Mouse (Mus musculus) limb, embryonic 11.5 days (tissue): ENCODE data around the gene Ncbp2. TPM values are rescaled to one million over a fixed set of nuclear protein-coding genes. Genes with fewer than 3 reads are reported as not detected.

Source experiments
- ATAC-seq: fragments of 200-750 bp; cut with Nextera tagmentation; 2 replicates; pipeline ENCODE4 v1.8.0; 2017; ENCODE audit warnings: low read depth; ENCODE audit not compliant: insufficient number of reproducible peaks, low FRiP score, low TSS enrichment
- DNase-seq: peaks from one replicate; pipeline ENCODE4 v3.0.0-alpha.2; 2015; ENCODE audit warnings: low spot score
- H3K27ac ChIP-seq: fragments of 300-500 bp; sonication (generic); replicated peaks from 2 replicates; pipeline ENCODE4 v1.5.1; 2014; ENCODE audit warnings: low read depth, mild to moderate bottlenecking, low read length
- H3K27me3 ChIP-seq: fragments of 300-500 bp; sonication (generic); 2 replicates; pipeline ENCODE4 v1.6.1; 2014; ENCODE audit warnings: mild to moderate bottlenecking, low read length, mixed read lengths; ENCODE audit not compliant: control insufficient read depth, insufficient read depth
- H3K36me3 ChIP-seq: fragments of 300-500 bp; sonication (generic); 2 replicates; pipeline ENCODE4 v1.6.1; 2014; ENCODE audit warnings: mild to moderate bottlenecking, low read length, moderate library complexity, mixed read lengths; ENCODE audit not compliant: control insufficient read depth, insufficient read depth
- H3K4me1 ChIP-seq: fragments of 300-500 bp; sonication (generic); 2 replicates; pipeline ENCODE4 v1.6.1; 2014; ENCODE audit warnings: low read length, mixed read lengths; ENCODE audit not compliant: control insufficient read depth, insufficient read depth
- H3K4me2 ChIP-seq: fragments of 300-500 bp; sonication (generic); 2 replicates; pipeline ENCODE4 v1.6.1; 2014; ENCODE audit warnings: low read depth, mild to moderate bottlenecking, moderate library complexity; ENCODE audit not compliant: severe bottlenecking
- H3K4me3 ChIP-seq: fragments of 300-500 bp; sonication (generic); 2 replicates; pipeline ENCODE4 v1.5.1; 2014; ENCODE audit warnings: low read depth, low read length
- H3K9ac ChIP-seq: fragments of 300-500 bp; sonication (generic); 2 replicates; pipeline ENCODE4 v1.6.1; 2014; ENCODE audit warnings: mild to moderate bottlenecking, low read length
- H3K9me3 ChIP-seq: fragments of 300-500 bp; sonication (generic); 2 replicates; pipeline ENCODE4 v1.6.1; 2016; ENCODE audit warnings: low read length; ENCODE audit not compliant: control insufficient read depth
- WGBS: fragments of 180-500 bp; shearing (Covaris S2); extraction: QIAGEN DNeasy Blood & Tissue Kit; methylation state at CpG from one replicate; pipeline ENCODE4 v1.1.7; 2014; 5-methylcytosine and 5-hydroxymethylcytosine counted together
- polyA plus RNA-seq: library from polyadenylated mRNA; unstranded; fragments of >200 nt; fragmentation: Nextera tagmentation; extraction: Ambion mirVana; gene quantifications from 2 replicates; pipeline ENCODE4 v1.2.1, GENCODE M21; 2014

Gene Ncbp2
- polyA plus RNA-seq, 1 experiment from 2014 or later, result 160 TPM

DNA sequence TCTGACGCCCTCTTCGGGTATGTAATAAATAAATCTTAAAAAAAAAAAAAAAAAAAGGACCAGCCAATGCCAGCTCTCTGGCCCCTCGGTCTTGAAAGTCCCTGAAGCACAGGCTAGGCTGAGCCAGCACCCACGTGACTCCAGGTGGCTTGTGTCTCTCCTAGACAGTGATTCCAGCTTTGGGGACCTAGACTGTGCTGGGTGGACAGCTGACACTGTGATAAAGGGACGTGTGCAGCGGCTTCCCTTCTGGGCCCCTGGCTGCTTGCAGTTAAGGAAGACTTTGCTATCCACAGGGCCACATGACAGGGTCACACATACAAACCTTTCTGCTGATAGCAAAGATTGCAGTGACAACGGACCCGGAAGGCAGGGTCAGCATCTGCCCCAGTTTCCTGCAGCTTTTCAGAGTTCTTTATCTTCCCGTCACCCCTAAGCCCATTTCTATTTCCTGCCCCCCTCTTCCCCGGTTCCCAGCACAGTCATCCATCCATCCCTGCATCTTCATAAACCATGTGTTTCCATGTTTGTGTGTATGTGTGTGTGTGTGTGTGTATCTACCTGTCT lies 37.9 kb upstream of the Ncbp2 start:
- no peak overlapping the region for H3K9ac ChIP-seq
- no peak overlapping the region for H3K27ac ChIP-seq
- no peaks in the 10 kb centered on the region for H3K36me3 ChIP-seq
- H3K9me3 ChIP-seq, result no peaks in the 10 kb centered on the region
- H3K4me2 ChIP-seq, result no peak overlapping the region
- no peak overlapping the region for H3K4me3 ChIP-seq
- H3K27me3 ChIP-seq, result no peaks in the 10 kb centered on the region
- H3K4me1 ChIP-seq, result no peaks in the 10 kb centered on the region
- ATAC-seq (no peak), DNase-seq (no peak)
- 71% methylated on average over 10 of the region's 10 CpGs for WGBS

DNA sequence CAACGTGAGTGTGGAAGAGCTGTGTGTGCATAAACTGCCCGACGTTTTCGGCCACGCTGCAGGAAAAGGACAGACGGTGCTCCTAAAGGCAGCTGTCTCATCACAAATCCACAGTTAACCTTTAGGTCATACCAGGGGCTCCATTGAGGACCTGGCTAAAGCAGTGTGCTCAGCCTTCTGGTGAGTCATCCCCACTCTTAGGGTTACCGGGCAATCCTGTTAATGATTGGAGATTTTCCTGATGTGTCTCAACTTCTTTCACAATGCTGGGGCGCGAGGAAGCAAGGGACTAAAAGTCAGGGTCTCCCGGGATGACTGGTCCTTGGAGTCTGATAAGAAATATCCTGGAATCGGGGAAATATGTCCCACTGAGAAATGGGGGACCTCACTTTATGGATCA lies 30.5 kb upstream of the Ncbp2 start:
- Histone ChIP-seq H3K27ac (no peak overlapping the region), H3K9me3 (no peaks in the 10 kb centered on the region), H3K4me3 (no peak overlapping the region), H3K4me1 (no peaks in the 10 kb centered on the region), H3K4me2 (0 out of 2 replicates have a peak overlapping the region, but pooled peaks have one; percentile 21), H3K9ac (no peak overlapping the region), H3K27me3 (no peaks in the 10 kb centered on the region), H3K36me3 (no peaks in the 10 kb centered on the region)
- no peak for ATAC-seq
- no peak for DNase-seq
- whole genome bisulfite sequencing, result 80% methylated on average over 11 of the region's 11 CpGs

DNA sequence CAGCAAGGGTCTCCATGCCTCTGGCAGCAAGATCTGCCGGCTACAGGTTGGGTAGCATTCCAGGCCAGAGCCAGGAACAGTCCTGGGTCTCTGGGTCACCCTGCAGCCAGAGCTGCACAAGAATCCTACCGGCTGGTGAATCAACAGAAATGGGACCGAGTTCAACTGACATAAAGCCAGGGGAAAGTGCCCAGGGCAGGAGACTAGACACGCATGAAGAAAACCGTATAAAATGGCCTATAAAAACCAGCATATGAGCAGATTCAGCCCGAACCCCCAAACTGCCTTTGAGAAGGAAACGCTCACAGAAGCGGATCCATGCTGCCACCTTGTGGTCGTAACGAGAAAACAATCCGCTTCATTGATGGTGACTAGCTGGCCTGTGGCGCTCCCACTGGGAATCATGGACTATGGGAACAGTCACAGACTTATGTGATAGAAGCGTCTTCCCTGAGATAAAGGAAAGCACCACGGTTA lies 30.0 kb upstream of the Ncbp2 start:
- WGBS, result 5% methylated on average over 14 of the region's 14 CpGs
- Histone ChIP-seq H3K9me3 (no peaks in the 10 kb centered on the region), H3K4me1 (no peaks in the 10 kb centered on the region), H3K4me2 (peak overlapping the region; percentile 21; the same call in 1 of the 2 replicates), H3K4me3 (no peak overlapping the region), H3K9ac (no peak overlapping the region), H3K36me3 (no peaks in the 10 kb centered on the region), H3K27me3 (no peaks in the 10 kb centered on the region), H3K27ac (no peak overlapping the region)
- peak; percentile 89 for DNase-seq
- ATAC-seq, result no peak

DNA sequence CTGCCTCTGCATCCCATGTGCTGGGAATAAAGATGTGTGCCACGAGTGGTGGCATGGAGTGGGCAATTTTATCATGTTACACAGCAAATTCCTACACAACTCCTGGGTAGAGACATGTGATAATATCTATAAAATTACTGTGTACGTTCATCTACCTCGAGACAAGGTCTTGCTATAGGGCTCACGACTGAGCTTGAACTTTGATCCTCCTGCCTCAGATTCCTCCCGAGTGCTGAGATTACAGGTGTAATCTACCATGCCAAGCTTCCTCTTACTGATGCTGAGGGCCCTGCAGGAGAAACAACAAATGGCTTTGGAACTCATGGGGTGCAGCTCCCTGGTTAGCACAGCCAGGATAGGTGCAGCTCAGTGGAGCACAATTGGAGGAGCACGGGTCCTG lies 23.9 kb upstream of the Ncbp2 start:
- no peaks in the 10 kb centered on the region for H3K27me3 ChIP-seq
- no peak overlapping the region for H3K4me3 ChIP-seq
- no peak overlapping the region for H3K27ac ChIP-seq
- ATAC-seq, result no peak
- no peak overlapping the region for H3K9ac ChIP-seq
- DNase-seq, result no peak
- H3K36me3 ChIP-seq, result no peaks in the 10 kb centered on the region
- H3K4me1 ChIP-seq, result no peaks in the 10 kb centered on the region
- no peak overlapping the region for H3K4me2 ChIP-seq
- WGBS, result 81% methylated on average over 6 of the region's 6 CpGs
- H3K9me3 ChIP-seq, result no peaks in the 10 kb centered on the region

DNA sequence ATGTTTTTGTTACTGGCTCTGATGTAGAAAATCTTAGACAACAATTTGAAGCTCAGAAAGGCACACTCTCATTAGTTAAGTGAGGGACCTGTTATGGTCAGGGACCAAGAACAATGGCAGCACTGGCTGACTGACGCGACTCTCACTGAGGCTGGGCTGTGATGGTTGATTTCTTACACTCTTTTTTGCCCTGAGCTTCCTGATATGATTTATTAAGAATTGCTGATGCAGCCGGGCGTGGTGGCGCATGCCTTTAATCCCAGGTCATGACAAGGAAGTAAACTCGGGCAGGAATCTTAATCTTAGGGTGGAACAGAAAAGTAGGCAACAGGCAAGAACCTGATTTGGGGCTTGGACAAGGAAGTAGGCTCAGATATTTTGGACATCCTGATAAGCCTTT lies 22.2 kb upstream of the Ncbp2 start:
- DNase-seq, result no peak
- H3K36me3 ChIP-seq, result no peaks in the 10 kb centered on the region
- no peak overlapping the region for H3K9ac ChIP-seq
- H3K4me1 ChIP-seq, result no peaks in the 10 kb centered on the region
- no peak for ATAC-seq
- no peak overlapping the region for H3K27ac ChIP-seq
- WGBS, result 91% methylated on average over 6 of the region's 6 CpGs
- H3K9me3 ChIP-seq, result no peaks in the 10 kb centered on the region
- H3K4me2 ChIP-seq, result no peak overlapping the region
- H3K27me3 ChIP-seq, result no peaks in the 10 kb centered on the region
- H3K4me3 ChIP-seq, result no peak overlapping the region

DNA sequence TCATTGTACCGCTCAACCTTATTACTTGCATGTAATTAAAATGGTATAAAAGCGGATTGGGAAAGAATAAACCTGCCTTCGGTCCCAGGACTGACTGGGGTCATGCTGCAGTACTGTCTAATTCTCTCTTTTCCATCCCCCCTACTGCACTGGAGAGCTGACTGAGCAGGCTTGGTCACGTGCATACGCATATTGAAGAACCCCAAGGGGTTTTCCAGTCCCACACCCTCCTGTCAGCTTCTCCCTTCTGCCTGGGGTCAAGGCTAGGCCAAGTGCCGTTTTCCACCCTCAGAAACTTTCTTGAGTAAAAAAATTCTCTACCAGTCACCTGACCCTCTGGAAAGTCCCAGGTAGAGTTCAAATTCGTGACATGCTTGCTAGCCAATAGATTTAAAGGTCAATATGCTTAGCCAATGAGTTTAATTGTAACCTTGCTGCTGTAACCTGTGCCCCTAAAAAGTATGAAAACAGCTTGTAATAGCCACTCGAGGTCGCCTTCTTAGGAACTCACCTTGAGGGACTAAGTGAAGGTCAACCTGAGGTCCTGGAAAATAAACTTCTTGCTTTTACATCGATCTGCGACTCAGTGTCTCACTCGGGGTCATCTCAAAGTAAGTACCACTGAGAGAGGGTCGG lies 21.6 kb upstream of the Ncbp2 start:
- DNase-seq (no peak), ATAC-seq (no peak)
- no peaks in the 10 kb centered on the region for H3K27me3 ChIP-seq
- H3K9me3 ChIP-seq, result no peaks in the 10 kb centered on the region
- 82% methylated on average over 13 of the region's 13 CpGs for WGBS
- no peaks in the 10 kb centered on the region for H3K4me1 ChIP-seq
- no peak overlapping the region for H3K4me3 ChIP-seq
- H3K27ac ChIP-seq, result no peak overlapping the region
- H3K9ac ChIP-seq, result no peak overlapping the region
- H3K4me2 ChIP-seq, result no peak overlapping the region
- H3K36me3 ChIP-seq, result no peaks in the 10 kb centered on the region

DNA sequence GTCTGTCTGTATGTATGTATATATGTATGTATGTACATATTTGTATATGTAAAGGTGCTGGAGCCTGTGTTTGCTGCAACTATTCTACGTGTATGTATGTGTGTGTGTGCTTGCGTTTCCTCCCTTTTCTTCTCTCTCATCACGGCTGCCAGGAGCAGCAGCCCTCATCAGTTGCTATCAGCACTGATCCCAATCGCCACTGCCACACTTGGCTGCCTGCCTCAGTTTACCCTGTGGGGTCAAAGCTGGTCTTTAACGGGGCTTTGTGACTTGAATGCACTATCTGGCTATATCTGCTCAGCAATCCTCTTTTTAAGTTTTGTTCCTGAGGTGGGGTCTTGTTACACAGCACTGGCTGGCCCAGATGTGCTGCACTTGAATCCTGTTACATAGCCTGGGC lies 20.9 kb upstream of the Ncbp2 start:
- no peak for DNase-seq
- no peak overlapping the region for H3K9ac ChIP-seq
- H3K4me2 ChIP-seq, result no peak overlapping the region
- ATAC-seq, result no peak
- 87% methylated on average over 5 of the region's 5 CpGs for WGBS
- no peaks in the 10 kb centered on the region for H3K4me1 ChIP-seq
- H3K27me3 ChIP-seq, result no peaks in the 10 kb centered on the region
- H3K36me3 ChIP-seq, result no peaks in the 10 kb centered on the region
- H3K4me3 ChIP-seq, result no peak overlapping the region
- no peak overlapping the region for H3K27ac ChIP-seq
- no peaks in the 10 kb centered on the region for H3K9me3 ChIP-seq

DNA sequence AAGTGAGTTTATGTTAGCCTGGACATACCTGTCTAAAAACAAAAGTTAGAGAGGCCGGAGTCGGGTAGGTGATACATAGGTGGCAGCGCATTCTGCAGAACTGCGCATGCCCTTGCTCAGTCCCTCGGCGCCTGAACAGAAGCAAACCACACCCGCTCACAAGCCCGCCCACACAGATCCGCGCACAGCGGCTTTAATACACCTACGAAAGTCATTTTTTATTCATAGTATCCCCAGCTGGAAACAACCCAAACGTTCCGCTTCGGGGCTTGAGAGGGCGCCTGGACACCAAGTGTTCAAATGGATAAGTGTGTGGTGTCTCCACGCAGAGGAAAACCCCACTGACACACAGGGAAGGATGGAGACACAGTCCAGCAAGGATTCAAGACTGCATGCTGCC lies 17.0 kb upstream of the Ncbp2 start:
- Histone ChIP-seq H3K9ac (no peak overlapping the region), H3K4me2 (no peak overlapping the region), H3K9me3 (no peaks in the 10 kb centered on the region), H3K36me3 (no peaks in the 10 kb centered on the region), H3K4me3 (no peak overlapping the region), H3K27ac (no peak overlapping the region), H3K27me3 (peaks cover 34% of the 10 kb centered on the region), H3K4me1 (0 out of 2 replicates have a peak, but pooled peaks cover 7% of the 10 kb centered on the region)
- ATAC-seq (no peak), DNase-seq (no peak)
- 60% methylated on average over 17 of the region's 17 CpGs for WGBS
